Mouse (Mus musculus) heart, postnatal 0 days (tissue): Measurements from ENCODE around the gene Pin1.

Experiments used
- CTCF ChIP-seq: IDR thresholded peaks from 2 replicates; pipeline ENCODE4 v1.5.1; 2016; ENCODE audit warnings: antibody characterized with exemption, control low read depth, low read depth
- EP300 ChIP-seq: IDR thresholded peaks from 2 replicates; pipeline ENCODE4 v1.6.1; 2016; ENCODE audit warnings: antibody characterized with exemption, low read depth

DNA sequence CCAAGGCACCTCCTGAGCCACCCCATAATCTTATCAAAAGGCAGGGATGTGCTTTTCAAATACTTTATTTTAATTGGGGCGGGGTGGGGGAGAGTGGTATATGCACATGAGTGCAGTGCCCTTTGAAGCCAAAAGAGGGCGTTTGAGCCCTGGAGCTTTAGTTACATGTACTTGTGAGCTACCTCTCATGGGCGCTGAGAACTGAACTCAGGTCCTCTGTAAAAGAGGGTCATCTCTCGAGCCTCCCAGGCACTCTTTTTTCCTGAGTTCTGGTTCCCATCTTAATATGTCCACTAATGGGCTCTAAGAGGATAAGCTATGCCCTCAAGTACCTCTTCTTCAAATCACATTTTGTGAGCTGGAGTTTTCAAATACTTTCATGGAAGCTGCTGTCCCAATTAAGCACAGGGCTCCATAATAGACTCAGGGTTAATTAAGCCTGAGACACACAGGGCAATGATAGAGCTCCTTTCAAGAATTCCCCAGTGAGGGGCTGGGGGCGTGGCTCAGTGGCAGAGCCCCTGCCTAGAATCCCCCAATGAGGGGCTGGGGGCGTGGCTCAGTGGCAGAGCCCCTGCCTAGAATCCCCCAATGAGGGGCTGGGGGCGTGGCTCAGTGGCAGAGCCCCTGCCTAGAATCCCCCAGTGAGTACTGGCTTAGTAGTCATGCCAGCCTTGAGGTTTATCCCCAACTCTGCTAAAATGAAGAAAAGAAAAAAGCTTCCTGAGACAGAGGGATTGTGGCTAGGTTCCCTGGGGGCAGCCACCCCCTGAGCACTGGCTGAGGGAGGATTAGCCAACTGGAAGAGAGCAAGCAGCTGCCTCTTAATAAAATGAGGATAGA is 29.9 kb downstream of the Pin1 start:
- TF ChIP-seq CTCF (no peak), EP300 (no peak)
